Mouse (Mus musculus) urinary bladder, adult 2 months (tissue): ENCODE data around the gene Setd4. TPM values are rescaled to one million over a fixed set of nuclear protein-coding genes. Genes with fewer than 3 reads are reported as not detected.
A peak's percentile ranks its signal among the peaks of the same experiment; 100 is the strongest.

Experiments
- DNase-seq: peaks from one replicate; pipeline ENCODE4 v3.0.0; 2022; ENCODE audit warnings: low spot score
- polyA plus RNA-seq: library from polyadenylated mRNA; depleted of rRNA; stranded (reverse); fragments of >200 nt; gene quantifications from 2 replicates; pipeline ENCODE4 v1.2.3, GENCODE M21; 2012

The Setd4 gene
- polyA plus RNA-seq, 1 experiment = 12.7 TPM

DNA sequence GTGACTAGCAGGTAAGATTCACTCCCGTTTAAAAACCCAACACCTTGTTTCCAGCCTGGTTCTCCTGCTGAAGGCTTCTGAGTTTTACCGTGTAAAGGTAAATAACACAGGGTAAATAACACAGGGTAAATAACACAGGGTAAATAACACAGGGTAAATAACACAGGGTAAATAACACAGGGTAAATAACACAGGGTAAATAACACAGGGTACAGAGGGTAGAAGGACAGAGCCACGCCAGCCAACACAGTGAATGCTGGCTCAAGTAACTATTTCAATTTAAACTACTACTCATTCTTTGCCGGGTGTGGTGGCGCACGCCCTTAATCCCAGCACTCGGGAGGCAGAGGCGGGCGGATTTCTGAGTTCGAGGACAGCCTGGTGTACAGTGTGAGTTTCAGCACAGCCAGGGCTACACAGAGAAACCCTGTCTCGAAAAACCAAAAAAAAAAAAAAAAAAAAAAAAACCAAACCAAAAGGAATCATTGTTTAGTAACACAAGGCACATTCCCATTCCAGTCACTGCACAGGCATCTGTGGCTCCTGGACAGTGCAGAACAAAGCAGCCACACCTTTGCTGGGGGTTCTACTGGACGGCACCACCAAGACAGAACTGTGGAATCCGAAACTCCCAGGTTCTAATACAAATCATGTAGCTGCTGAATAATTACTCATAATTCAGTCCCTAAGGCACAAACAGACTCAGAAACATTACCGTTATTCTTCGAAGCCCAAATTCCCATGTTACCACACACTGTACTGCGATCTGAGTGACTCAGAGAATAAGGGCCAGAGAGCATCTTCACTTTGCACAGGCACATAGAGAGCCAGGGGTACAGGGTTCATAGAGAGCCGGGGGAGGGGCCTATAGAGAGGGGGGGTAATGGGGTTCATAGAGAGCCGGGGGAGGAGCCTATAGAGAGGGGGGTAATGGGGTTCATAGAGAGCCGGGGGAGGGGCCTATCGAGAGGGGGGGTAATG lies 12.1 kb downstream of the Setd4 start:
- no peak for DNase-seq

DNA sequence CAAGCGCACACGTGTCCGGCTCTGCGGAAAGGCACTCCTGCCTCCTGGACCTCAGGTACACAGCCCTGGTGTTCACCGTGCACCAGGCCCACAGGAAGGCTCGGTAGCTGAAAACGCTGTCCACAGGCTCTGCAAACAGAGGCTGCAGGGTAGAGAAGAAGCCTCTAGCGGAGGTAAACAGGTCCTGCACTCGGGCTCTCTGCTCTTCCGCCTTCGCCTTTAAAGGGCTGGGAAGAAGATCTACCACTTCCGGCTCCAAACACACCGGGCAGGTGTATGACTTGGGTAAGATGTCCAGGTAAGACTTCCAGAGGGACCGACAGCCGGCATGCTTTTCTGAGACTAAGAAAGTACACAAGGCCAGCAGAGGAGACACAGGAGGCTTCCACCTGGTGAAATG lies 12.9 kb downstream of the Setd4 start:
- no peak for DNase-seq

DNA sequence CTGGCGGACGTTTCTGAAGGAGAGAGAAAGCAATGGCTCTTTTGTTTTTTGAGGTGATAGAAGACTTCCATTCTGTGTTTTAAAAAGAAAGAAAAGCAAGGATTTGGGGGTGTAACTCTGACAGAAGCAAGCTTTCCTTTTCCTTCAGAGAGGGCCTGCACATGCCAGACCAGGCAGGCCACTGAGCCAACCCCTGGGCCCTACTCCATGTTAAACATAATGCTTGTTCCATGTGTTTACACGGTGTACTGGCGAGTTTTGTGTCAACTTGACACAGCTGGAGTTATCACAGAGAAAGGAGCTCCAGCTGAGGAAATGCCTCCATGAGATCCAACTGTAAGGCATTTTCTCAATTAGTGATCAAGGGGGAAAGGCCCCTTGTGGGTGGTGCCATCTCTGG lies 15.6 kb downstream of the Setd4 start:
- no peak for DNase-seq

DNA sequence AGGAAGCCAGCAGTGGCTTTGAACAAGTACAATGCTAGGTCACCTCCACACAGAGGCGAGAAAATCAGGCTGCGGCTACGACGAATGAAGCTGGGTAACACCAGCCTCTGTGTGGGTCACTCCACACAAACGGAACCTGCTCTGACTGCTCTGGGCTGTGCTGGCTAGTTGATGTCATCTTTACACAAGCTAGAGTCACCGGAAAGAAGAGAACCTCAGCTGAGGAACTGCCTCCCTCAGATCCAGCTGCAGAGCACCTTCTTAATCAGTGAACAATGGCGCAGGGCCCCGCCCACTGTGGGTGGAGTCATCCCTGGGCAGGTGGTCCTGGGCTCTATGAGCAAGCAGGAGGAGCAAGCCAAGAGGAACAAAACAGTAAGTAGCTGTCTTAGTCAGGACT lies 17.5 kb downstream of the Setd4 start:
- no peak for DNase-seq

DNA sequence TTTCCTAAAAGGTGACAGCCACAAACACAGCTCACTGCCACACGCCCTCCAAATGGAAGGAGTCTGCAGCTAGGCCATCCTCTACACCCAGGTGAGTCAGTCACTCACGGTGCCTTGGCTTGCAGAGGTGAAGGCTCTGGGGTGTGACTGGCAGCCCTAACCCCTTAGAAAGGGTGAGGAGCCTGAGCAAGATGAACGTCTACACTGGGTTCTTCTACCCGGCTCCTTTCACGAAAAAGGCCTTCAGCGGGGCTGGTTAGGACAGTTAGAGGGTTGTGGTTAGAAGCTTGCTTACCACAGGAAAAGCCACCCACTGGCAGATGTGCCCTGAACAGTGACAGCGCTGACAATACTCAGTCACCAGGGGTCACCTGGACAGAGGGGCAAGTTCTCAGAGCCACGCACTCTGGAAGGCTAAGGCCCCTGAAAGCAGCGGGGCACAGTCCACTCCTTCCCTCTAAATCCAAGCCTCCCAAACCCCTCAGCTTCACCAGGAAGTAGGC lies 18.1 kb downstream of the Setd4 start:
- DNase-seq = no peak

DNA sequence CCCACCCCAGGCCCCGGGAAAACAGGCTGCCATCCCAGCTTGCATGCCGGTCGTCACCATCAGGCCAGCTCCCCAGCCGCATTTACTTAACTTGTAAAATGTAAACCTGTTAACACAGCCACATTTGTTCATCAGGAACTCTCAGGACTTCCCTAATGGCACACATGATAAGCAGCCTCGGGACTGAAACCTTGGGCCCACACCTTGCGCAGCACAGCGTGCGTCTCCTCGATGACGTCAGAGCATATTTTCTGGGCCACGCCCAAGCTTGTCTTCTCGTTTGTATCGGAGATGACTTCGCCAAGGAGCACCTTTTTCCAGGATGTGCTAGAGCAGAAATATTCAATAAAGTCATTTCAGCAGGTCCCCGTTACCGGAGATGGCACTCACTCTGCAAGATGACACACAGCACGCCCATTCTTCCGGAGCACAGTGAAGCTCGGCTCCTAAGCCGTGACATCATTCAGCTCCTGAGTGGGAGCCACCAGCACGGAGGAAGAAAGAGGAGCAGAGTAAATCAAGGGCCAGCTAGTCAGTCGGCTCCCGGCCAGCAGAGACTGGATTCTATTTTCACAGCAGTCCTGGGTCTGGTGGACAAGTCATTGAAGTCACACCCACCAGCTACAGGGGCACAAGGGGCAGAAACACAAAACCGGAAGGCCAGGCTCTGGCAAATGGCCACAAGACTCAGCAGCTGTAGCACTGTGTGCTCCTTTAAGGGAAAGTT lies 18.7 kb downstream of the Setd4 start:
- no peak for DNase-seq

DNA sequence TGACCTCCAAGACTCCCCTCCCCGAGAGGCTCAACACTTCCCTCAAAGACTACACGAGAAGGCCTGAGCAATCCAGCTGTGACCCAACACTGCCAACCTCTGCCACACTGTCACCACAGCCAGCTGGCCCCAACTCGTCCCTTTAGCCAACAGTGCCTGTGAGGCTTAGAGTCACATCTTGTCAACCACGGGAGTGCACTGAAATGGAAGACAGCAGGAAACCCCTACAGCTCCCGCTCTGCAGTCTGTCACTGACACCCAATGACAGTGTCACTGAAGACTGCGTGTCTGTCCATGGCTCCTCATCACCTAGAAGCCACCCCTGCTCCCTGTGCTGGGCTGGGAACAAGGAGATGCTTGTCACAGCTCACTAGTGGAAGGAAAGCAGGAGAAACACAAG lies 22.7 kb downstream of the Setd4 start:
- DNase-seq = no peak

DNA sequence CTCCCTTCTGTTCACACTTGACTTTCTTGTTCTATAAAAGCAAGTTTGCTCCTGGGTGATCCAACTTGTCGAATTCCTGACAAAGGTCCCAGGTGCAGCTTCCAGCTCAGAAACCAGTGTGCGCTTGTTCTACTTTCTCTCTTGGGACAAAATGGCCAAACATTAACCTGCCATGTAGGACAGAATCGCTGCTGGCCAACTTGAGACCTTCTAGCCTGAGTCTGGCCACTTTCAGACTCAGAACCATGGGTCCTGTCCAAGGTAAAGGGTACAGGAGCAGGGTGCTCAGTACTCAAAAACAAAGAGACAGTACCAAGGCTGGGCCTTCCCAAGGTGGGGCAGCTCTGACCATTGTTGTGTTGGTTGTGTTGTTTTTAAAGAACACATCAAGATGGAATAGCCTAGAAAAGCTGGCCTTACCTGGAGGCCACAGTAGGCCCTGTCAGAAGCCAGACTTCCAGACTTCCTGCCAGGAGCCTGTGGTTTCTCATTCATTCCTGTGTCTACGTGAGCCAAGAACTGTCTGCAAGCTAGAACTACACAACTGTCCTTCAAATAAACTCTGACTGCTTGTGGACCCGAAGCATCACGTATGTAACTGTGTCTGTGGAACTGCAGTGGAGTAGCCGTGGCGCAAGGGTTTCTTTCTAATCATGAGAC lies 25.4 kb downstream of the Setd4 start:
- no peak for DNase-seq

DNA sequence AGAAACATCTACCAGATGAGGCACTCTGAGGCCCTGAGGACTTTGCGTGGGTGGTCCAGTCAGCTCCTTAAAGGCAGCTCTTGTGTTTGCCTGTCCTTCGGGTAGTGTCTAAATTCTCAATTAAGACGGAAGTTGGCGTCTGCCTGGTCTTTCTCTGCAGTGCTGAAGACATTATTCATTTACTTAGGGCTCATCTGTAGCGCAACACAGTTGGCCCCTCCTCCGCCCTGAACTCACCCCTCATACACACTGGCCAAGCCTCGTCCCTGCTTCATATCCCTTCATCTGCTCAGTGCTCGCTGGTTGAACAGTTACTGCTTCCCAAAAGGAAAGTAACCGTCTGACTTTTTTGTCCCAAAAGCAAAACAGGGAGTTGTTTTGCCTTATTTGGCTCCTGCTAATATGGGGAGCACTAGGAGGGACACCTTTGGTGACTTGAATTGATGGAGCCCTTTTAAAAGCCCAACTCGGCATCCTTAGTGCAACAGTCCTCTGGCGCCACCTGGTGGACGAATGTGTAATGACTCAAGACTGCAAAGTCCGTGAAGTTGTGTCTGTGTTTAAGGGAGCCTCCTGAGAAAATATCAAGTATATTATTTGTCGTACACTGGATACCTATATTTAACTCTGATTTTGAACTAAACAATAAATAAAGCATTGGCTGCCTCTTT lies 27.3 kb downstream of the Setd4 start:
- DNase-seq = peak; percentile 62

DNA sequence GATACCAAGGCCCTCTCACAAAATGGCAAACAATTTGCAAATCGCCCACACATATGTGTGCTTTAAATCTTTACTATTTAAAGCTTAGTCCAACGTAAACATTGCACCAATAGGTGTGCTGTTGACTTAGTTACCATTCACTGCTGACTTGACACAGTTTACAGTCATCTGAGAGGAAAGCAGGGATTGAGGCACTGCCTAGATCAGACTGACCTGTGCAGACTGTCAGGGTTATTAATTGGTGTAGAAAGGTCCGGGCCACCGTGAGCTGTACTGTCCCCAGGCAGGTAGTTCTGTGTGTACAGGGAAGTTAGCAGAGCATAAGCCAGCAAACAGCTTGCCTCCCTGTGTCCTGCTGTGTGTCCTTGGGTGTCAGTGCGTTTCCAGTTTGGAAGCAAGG lies 28.3 kb downstream of the Setd4 start:
- DNase-seq = no peak

DNA sequence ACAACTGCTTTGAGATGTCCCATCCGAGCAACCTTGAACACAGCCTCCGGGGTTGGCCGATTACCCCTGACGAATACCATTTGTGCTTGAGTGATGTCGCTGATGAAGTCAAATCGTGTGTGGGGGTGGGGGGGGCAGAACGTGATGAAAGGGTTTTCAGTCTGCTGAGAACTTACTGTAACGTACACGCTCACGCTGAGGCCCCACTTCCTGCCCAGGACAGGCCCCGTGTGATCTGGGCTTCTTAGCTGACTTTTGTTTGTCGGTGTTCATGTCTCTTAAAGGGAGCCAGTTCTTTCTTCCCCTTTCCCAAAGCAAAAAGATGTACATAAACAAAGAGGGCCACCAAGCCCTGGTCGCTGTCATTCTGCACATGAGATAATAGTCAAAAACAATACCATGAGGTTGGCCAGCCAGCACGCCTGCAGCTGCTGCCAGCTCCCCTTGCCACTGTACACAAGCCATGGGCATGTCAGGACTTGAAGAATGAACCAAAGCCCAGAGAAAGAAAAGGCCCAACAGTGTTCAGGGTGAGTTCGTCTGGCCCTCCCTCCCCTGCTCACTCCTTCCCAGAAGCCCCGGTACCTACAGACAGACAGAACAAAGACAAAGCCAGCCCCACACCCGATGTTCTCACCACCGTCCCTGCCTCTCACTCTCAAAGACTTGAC lies 29.2 kb downstream of the Setd4 start:
- DNase-seq = no peak

DNA sequence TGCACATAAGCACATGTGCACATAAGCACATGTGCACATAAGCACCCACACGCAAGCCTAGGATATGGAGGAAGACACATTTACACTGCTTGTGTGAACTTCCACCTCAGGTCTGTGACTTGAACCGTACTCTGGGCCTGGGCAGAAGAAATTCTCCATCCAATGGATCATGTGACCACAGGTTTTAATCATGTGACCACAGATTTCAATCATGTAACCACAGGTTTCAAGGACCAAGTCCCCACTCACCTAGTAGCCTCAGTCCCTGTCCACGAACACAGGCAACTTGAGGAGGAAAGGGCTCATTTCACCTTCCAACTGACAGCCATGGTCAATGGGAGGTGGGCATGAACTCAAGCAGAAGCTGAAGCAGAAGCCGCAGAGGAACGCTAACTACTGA lies 30.4 kb downstream of the Setd4 start:
- DNase-seq = no peak

DNA sequence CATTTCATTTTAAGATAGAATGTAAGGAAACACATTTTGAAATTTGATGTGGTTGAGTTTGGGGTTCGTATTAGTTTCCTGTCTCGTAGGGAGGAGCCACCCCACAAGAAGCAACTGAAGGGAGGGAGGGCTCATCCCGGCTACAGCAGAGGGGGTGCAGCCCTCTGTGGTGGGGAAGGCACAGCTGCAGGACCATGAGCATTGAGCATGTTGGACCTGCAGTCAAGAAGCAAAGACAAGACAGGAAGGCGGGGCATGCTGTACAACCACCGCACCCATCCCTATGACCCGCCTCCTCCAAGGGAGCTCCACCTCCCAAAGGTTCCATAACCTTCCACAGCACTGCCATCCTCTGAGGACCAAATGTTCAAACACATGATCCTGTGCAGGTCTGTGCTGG lies 31.5 kb downstream of the Setd4 start:
- DNase-seq = no peak

DNA sequence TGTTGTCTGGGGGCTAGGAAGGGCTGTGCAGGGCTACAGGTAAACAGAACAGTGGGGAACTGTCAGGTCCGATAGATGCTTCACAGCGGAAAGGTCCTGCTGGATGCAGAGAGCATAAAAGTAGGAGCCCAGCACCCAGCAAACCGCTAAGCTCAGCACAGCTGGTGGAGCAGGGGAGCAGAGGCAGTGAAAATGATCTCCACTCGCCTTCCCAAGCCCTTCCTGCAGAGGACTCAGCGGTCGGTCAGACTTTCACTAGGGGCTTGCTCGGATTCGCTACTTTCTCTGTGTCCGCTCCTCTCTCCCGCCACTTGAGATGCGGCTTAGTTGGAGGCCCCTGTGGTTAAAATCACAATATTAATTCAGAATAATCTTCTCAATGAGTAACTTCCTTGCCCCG lies 45.4 kb downstream of the Setd4 start:
- DNase-seq = no peak

DNA sequence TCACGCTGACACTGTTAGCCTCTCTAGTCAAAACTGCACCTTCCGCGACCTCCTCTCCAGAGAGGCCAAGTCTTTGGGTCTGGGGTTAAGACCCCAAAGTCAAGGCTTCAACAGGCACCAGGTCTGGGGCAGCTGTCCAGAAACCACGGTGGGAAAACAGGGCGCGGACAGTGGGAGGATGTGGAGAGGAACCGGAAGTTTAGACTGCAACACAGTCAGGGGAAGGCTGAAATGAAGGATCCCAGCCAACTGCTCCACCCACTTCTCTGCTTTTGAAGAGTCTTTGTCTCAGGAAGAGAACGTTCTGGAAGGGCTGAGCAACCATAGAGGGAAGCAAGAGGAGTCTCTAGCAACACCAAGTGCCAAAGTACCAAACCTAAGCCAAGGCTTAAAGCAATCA lies 46.2 kb downstream of the Setd4 start:
- DNase-seq = no peak

DNA sequence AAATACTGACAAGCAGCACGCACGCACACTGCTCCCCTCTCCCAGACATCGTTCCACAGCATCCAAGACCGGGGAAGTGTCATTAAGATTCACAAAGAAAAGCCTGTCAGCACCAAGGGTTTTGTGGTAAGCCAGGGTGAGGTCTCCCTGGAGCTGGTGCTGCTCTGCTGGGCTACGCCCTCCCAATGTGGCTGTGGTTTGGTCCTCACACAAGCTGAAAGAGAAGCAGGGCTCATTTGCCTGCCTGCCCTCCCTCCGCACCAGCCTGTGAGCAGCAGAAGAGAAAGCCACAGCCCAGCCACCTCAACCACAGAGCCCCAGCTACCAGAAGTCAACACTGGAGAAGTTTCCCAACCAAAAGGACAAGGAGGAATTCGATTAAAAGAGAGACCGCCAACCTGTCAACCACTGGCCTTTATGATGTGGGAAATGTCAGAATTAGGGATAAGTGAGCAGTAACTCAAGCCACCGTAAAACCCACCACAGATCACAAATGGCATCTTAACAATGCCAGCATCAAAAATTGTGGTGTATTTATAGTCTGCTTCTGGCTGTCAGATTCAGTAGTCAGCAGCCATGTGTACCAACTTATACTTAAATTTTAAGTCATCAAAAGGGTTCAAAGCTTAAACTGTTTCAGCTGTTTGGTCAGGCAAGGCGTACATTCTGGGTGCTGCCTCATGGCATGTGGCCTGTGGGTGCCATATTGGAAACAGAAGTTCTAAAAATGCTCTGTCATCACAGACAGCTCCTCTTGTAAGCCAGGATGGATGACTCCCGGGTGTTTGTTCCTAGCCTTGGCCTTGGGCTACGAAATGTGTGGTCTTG lies 51.0 kb downstream of the Setd4 start:
- no peak for DNase-seq

DNA sequence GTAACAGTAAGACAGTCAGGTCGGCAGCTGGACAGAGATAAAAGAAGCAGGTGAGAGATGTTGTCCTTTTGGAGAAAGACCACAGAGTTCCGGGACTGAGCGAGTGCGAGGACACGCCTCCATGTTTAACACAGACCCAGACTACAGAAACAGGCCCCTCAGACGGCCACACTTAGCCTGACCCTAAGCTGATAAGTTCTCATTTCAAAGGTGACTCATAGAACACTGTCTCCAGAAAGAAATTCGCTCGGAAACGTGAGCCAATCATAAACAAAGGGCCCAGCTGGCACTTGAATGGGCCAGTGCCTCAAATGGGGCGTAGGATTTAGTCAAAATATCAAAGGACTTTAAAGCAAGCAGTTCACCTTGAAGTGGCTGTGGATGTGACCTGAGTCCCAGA lies 54.6 kb downstream of the Setd4 start:
- no peak for DNase-seq

DNA sequence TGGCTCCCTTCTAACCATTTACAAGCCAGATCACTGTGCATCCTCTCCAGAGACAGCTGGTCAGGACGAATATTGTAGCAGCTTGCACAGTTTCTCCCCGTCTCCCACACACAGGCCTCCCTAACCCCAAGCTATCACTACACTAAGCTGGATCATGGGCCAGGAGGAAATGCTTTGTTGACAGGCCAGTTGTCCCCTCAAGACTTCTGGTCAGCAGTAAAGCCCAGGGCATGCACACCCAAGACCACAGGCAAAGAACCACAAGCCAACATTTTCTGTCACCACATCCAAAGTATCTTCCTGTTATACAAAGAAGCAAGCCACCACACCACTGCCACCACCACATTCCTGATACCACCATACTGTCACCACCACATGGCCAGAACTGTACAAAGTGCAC lies 55.8 kb downstream of the Setd4 start:
- no peak for DNase-seq

DNA sequence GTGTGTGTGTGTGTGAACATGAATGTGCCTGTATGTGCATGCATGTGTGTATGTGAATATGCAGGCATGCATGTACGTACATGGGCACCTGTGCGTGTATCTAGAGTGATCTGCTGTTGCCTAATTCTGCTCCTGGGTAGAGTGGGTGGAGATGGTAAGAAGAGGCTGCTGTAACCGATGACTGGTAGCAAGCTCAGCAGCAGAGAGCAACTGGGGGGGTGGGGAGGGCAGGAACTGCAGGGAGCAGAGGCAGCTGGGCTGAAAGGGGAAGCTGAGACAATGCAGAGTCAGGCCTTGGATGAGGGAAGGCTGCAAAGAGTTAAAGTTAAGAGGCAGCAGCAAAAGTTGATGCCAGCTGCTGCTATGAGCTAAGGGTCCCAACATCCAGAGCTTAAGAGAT lies 56.7 kb downstream of the Setd4 start:
- no peak for DNase-seq

DNA sequence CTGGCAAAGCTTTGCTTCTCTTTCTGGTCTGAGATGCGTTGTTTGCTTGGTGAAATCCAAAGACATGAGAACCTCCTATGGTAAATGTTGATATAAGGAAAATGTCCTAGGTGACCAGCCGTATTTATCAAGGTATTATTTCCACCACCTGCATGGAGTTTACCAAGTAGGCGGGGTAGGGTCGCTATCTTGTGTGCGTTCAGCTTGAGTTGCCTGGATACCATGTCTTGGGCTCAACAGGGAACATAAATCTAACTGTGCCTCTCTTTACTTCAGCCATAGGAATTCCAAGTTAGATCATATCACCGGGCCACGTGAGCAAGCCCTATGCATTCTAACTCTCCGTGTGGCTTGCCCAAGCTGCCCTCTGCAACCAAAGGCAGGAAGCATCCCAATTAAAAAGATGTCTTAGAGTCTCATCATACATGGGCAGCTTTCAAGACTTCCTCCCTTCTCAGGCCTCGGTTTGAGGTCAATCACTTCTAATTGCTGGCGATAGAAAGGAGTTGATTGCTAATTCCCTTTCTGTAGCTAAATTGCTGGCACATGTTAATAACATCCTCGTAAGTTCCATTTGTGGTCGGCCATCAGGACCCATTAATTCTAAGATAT lies 57.4 kb downstream of the Setd4 start:
- DNase-seq = no peak
